Mouse (Mus musculus): ENCODE results near the gene Nfia. TPM values are rescaled to one million over a fixed set of nuclear protein-coding genes. Genes with fewer than 3 reads are reported as not detected.

The Nfia gene
- polyA plus RNA-seq, 1 experiment from 2014 or later, result 78.4 TPM

GRCm38 (mm10) chr4:97806924-97807323 lies 34.4 kb downstream of the Nfia start:
- H3K4me2 ChIP-seq (replicated peaks; ENCODE audit: low read depth, low read length), result no peak overlapping the region
- H3K27ac ChIP-seq (ENCODE audit: low read length), result no peak overlapping the region
- no peak overlapping the region for H3K9ac ChIP-seq (replicated peaks; ENCODE audit: low read depth, low read length)
- H3K36me3 ChIP-seq (ENCODE audit: control insufficient read depth, insufficient read depth, low read length), result no peaks in the 10 kb centered on the region
- no peaks in the 10 kb centered on the region for H3K27me3 ChIP-seq (ENCODE audit: control insufficient read depth, insufficient read depth, low read length)
- no peak for ATAC-seq (ENCODE audit: insufficient number of reproducible peaks, insufficient read depth, low FRiP score, low read depth)
- H3K4me1 ChIP-seq (ENCODE audit: control insufficient read depth, insufficient read depth, low read length), result peaks cover 16% of the 10 kb centered on the region
- 92% methylated on average over 2 of the region's 2 CpGs for WGBS
- H3K4me3 ChIP-seq (ENCODE audit: low read depth, low read length), result no peak overlapping the region
- no peaks in the 10 kb centered on the region for H3K9me3 ChIP-seq (ENCODE audit: control insufficient read depth, low read depth, low read length)

- 80% methylated on average over 3 of the region's 3 CpGs for WGBS
- H3K4me3 ChIP-seq (ENCODE audit: low read depth, low read length), result no peak overlapping the region
- ATAC-seq (ENCODE audit: insufficient number of reproducible peaks, insufficient read depth, low FRiP score, low read depth), result no peak
Measured at GRCm38 (mm10) chr4:97808885-97809284, 36.4 kb downstream of the Nfia start.

GRCm38 (mm10) chr4:97809582-97810295 lies 37.2 kb downstream of the Nfia start:
- H3K4me2 ChIP-seq (replicated peaks; ENCODE audit: low read depth, low read length), result no peak overlapping the region
- no peak overlapping the region for H3K4me3 ChIP-seq (ENCODE audit: low read depth, low read length)
- H3K9me3 ChIP-seq (ENCODE audit: control insufficient read depth, low read depth, low read length), result no peaks in the 10 kb centered on the region
- H3K27ac ChIP-seq (ENCODE audit: low read length), result no peak overlapping the region
- no peak for ATAC-seq (ENCODE audit: insufficient number of reproducible peaks, insufficient read depth, low FRiP score, low read depth)
- H3K36me3 ChIP-seq (ENCODE audit: control insufficient read depth, insufficient read depth, low read length), result no peaks in the 10 kb centered on the region
- peaks cover 10% of the 10 kb centered on the region for H3K4me1 ChIP-seq (ENCODE audit: control insufficient read depth, insufficient read depth, low read length)
- WGBS, result 70% methylated on average over 4 of the region's 4 CpGs
- H3K27me3 ChIP-seq (ENCODE audit: control insufficient read depth, insufficient read depth, low read length), result no peaks in the 10 kb centered on the region
- no peak overlapping the region for H3K9ac ChIP-seq (replicated peaks; ENCODE audit: low read depth, low read length)

More at GRCm38 (mm10) chr4:97808885-97809284, 36.4 kb downstream of the Nfia start:
- no peak overlapping the region for H3K4me2 ChIP-seq (replicated peaks; ENCODE audit: low read depth, low read length)
- H3K4me1 ChIP-seq (ENCODE audit: control insufficient read depth, insufficient read depth, low read length), result peaks cover 10% of the 10 kb centered on the region
- H3K27ac ChIP-seq (ENCODE audit: low read length), result no peak overlapping the region
- H3K36me3 ChIP-seq (ENCODE audit: control insufficient read depth, insufficient read depth, low read length), result no peaks in the 10 kb centered on the region
- no peaks in the 10 kb centered on the region for H3K27me3 ChIP-seq (ENCODE audit: control insufficient read depth, insufficient read depth, low read length)
- H3K9ac ChIP-seq (replicated peaks; ENCODE audit: low read depth, low read length), result no peak overlapping the region
- H3K9me3 ChIP-seq (ENCODE audit: control insufficient read depth, low read depth, low read length), result no peaks in the 10 kb centered on the region

- Histone ChIP-seq H3K4me1 (ENCODE audit: control insufficient read depth, insufficient read depth, low read length) (peaks cover 7% of the 10 kb centered on the region), H3K9ac (replicated peaks; ENCODE audit: low read depth, low read length) (no peak overlapping the region), H3K4me3 (ENCODE audit: low read depth, low read length) (no peak overlapping the region), H3K27ac (ENCODE audit: low read length) (no peak overlapping the region), H3K36me3 (ENCODE audit: control insufficient read depth, insufficient read depth, low read length) (no peaks in the 10 kb centered on the region), H3K4me2 (replicated peaks; ENCODE audit: low read depth, low read length) (no peak overlapping the region), H3K27me3 (ENCODE audit: control insufficient read depth, insufficient read depth, low read length) (no peaks in the 10 kb centered on the region), H3K9me3 (ENCODE audit: control insufficient read depth, low read depth, low read length) (no peaks in the 10 kb centered on the region)
- ATAC-seq (ENCODE audit: insufficient number of reproducible peaks, insufficient read depth, low FRiP score, low read depth), result no peak
- WGBS, result 84% methylated on average over 7 of the region's 7 CpGs
Measured at GRCm38 (mm10) chr4:97810348-97810939, 37.9 kb downstream of the Nfia start.

- H3K9me3 ChIP-seq (ENCODE audit: control insufficient read depth, low read depth, low read length), result no peaks in the 10 kb centered on the region
- H3K36me3 ChIP-seq (ENCODE audit: control insufficient read depth, insufficient read depth, low read length), result no peaks in the 10 kb centered on the region
- no peak for ATAC-seq (ENCODE audit: insufficient number of reproducible peaks, insufficient read depth, low FRiP score, low read depth)
- H3K4me3 ChIP-seq (ENCODE audit: low read depth, low read length), result no peak overlapping the region
- no peaks in the 10 kb centered on the region for H3K27me3 ChIP-seq (ENCODE audit: control insufficient read depth, insufficient read depth, low read length)
- H3K27ac ChIP-seq (ENCODE audit: low read length), result no peak overlapping the region; the same call in 1 of the 2 replicates
- H3K4me2 ChIP-seq (replicated peaks; ENCODE audit: low read depth, low read length), result no peak overlapping the region
- WGBS, result 70% methylated on average over 5 of the region's 5 CpGs
- H3K9ac ChIP-seq (replicated peaks; ENCODE audit: low read depth, low read length), result no peak overlapping the region
- 0 out of 2 replicates have a peak, but pooled peaks cover 3% of the 10 kb centered on the region for H3K4me1 ChIP-seq (ENCODE audit: control insufficient read depth, insufficient read depth, low read length)
Measured at GRCm38 (mm10) chr4:97813035-97813434, 40.5 kb downstream of the Nfia start.

GRCm38 (mm10) chr4:97813996-97814395 lies 41.5 kb downstream of the Nfia start:
- no peaks in the 10 kb centered on the region for H3K9me3 ChIP-seq (ENCODE audit: control insufficient read depth, low read depth, low read length)
- WGBS, result 50% methylated on average over 4 of the region's 4 CpGs
- H3K4me2 ChIP-seq (replicated peaks; ENCODE audit: low read depth, low read length), result no peak overlapping the region
- no peaks in the 10 kb centered on the region for H3K27me3 ChIP-seq (ENCODE audit: control insufficient read depth, insufficient read depth, low read length)
- H3K9ac ChIP-seq (replicated peaks; ENCODE audit: low read depth, low read length), result no peak overlapping the region
- H3K27ac ChIP-seq (ENCODE audit: low read length), result no peak overlapping the region
- H3K36me3 ChIP-seq (ENCODE audit: control insufficient read depth, insufficient read depth, low read length), result no peaks in the 10 kb centered on the region
- 0 out of 2 replicates have a peak, but pooled peaks cover 3% of the 10 kb centered on the region for H3K4me1 ChIP-seq (ENCODE audit: control insufficient read depth, insufficient read depth, low read length)
- no peak for ATAC-seq (ENCODE audit: insufficient number of reproducible peaks, insufficient read depth, low FRiP score, low read depth)
- no peak overlapping the region for H3K4me3 ChIP-seq (ENCODE audit: low read depth, low read length)

- Histone ChIP-seq H3K9me3 (ENCODE audit: control insufficient read depth, low read depth, low read length) (no peaks in the 10 kb centered on the region), H3K36me3 (ENCODE audit: control insufficient read depth, insufficient read depth, low read length) (no peaks in the 10 kb centered on the region), H3K4me2 (replicated peaks; ENCODE audit: low read depth, low read length) (no peak overlapping the region), H3K27ac (ENCODE audit: low read length) (no peak overlapping the region), H3K9ac (replicated peaks; ENCODE audit: low read depth, low read length) (no peak overlapping the region), H3K4me1 (ENCODE audit: control insufficient read depth, insufficient read depth, low read length) (no peaks in the 10 kb centered on the region), H3K4me3 (ENCODE audit: low read depth, low read length) (no peak overlapping the region), H3K27me3 (ENCODE audit: control insufficient read depth, insufficient read depth, low read length) (no peaks in the 10 kb centered on the region)
- WGBS, result 91% methylated on average over 7 of the region's 7 CpGs
- no peak for ATAC-seq (ENCODE audit: insufficient number of reproducible peaks, insufficient read depth, low FRiP score, low read depth)
Measured at GRCm38 (mm10) chr4:97814515-97814914, 42.0 kb downstream of the Nfia start.

- Histone ChIP-seq H3K27ac (ENCODE audit: low read length) (no peak overlapping the region), H3K4me1 (ENCODE audit: control insufficient read depth, insufficient read depth, low read length) (no peaks in the 10 kb centered on the region), H3K27me3 (ENCODE audit: control insufficient read depth, insufficient read depth, low read length) (no peaks in the 10 kb centered on the region), H3K4me2 (replicated peaks; ENCODE audit: low read depth, low read length) (no peak overlapping the region), H3K9me3 (ENCODE audit: control insufficient read depth, low read depth, low read length) (no peaks in the 10 kb centered on the region), H3K9ac (replicated peaks; ENCODE audit: low read depth, low read length) (no peak overlapping the region), H3K4me3 (ENCODE audit: low read depth, low read length) (no peak overlapping the region), H3K36me3 (ENCODE audit: control insufficient read depth, insufficient read depth, low read length) (no peaks in the 10 kb centered on the region)
- ATAC-seq (ENCODE audit: insufficient number of reproducible peaks, insufficient read depth, low FRiP score, low read depth), result no peak
Measured at GRCm38 (mm10) chr4:97816001-97816400, 43.5 kb downstream of the Nfia start.

Data from stomach, embryonic 14.5 days (tissue).